Mouse (Mus musculus): ENCODE data around the gene Dcn.

Dcn gene

GRCm38 (mm10) chr10:97479004-97479766, at the start of gene Dcn:
Gene Dcn (plus strand): TSS chr10:97479609.
- no peak for DNase-seq (ENCODE audit: low spot score in 2 of 2)

DNA sequence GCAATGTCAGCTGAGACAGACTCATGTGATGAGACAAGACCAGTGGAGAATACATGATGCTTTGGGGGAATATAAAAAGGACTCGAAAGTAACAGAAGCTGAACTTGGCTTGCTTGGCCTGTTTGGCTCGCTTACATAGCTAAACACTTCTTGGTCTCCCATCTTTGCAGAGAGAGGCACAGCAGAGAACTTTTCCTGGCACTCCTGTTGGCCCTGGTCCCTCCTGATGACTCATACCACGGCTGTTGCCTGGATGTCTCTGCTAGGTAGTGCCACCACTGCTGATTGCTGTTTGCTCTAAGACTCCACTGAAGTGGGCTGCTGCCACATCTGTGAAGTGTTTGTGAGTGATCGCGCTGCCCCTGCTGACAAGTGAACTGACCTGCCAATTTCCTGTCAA, 42.7 kb upstream of the Dcn start:
- no peak for DNase-seq (ENCODE audit: low spot score in 2 of 2)

DNA sequence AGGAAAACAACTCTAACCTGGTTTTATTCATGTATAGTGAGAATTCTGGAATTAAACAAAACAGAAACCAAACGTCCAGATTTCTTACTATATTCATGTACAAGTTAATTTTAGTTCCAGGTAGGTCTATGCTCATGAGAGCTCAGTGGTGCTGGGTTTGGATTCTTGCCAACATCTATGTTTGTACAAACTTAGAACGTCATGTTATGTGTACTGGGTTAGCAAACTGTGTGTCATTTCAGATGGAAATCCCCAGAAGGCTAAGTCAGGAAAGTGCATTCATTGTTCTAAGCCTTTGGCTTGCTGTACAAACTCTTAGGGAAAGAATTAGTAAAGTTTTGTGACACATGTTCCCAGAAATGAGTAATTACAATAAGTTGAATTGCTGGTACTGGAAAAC, 37.1 kb upstream of the Dcn start:
- DNase-seq (ENCODE audit: low spot score in 2 of 2): no peak

DNA sequence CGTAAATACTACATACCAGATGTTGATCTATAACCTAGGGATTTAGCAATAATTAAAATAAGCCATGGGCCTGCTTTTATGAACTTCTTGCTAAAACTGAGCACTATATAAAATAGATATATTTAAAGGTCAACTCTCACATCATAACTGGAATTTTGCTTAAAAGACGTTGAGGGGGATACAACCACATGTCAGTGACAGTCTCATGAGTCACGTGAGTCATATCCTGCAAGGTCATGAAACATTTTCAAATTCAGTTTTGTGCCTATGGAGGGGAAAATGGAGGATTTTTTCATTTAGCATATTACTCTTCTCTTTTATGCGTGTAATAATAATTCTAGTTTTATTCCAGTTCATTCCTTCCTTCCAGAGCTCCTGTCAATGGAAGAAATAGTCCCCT, 32.9 kb upstream of the Dcn start:
- DNase-seq (ENCODE audit: low spot score in 2 of 2): no peak

- no peak for DNase-seq (ENCODE audit: low spot score in 2 of 2)
Observed at GRCm38 (mm10) chr10:97452886-97453285, 26.5 kb upstream of the Dcn start.

- no peak for DNase-seq (ENCODE audit: low spot score in 2 of 2)
Observed at GRCm38 (mm10) chr10:97453529-97453928, 25.9 kb upstream of the Dcn start.

DNA sequence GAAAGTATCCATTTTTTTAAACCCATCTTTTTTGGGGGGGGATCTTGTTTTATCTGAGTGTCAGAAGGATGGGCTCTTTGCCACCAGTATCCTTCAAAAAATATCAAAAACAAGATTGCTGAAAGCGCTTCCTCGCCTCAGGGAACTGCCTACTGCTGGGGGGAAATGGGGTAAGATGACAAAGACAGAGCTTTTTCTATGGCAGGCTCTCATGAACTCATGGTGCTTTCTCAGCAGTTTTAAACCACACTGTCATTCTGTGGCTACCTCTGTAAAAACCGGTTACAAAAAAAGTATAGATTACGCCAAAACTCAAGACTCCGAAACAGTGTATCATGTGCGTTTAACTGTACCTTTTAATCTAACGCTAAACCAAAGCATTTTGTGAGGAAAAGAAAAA, 22.4 kb upstream of the Dcn start:
- DNase-seq (ENCODE audit: low spot score in 2 of 2): no peak

- DNase-seq (ENCODE audit: low spot score in 2 of 2): no peak
Observed at GRCm38 (mm10) chr10:97466818-97467217, 12.6 kb upstream of the Dcn start.

DNA sequence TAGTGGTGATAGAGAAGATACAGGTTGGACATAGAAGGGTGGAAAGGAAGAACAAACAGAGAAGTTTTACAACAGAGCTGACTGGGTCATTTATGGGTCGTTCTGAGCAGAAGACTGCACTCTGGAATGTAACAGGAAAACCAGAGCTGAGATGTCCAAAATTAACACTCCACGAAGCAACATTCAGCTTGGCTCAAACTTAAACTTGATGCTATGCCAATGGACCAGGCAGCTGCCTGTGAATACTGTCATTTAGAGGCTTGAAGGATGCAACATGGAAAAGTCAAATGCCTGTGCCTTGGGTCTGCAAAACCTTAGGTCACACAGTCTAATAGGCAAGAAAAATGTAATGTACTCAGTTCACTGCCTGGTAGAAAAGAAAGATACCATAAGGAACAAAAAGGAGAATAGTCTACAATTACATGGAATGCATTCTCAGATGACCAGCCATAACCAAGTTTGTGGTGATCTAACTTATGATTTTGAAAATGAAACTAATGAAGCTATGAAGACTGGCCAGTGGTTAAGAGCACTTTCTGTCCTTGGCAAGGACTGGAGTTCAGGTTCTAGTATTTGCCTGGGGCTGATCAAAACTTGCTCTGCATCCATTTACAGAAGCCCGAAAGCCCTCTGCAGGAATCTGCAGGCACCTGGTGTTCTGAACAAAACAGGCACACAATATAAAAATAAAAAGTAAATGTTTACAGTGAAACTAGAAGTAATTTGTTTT, 9.8 kb upstream of the Dcn start:
- DNase-seq (ENCODE audit: low spot score in 2 of 2): no peak

DNA sequence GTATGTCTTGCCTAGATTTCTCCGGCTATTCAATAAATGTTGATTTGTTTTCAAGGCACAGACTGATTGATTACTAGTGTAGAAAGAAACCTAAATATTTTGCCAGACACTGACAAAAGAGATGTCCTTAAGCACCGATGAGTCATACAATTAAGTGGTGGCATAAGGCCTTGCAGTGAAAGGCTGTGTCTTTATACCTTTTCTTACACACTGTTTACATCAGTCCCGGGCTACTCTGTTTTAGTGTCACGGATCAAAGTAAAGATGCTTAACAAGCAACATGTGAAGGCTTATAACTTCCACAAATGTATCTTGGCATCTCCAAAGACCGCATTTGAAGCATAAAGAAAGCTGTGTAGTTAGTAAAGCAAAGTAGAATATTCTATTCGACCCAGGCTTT, 3.9 kb upstream of the Dcn start:
- DNase-seq (ENCODE audit: low spot score in 2 of 2): no peak

DNA sequence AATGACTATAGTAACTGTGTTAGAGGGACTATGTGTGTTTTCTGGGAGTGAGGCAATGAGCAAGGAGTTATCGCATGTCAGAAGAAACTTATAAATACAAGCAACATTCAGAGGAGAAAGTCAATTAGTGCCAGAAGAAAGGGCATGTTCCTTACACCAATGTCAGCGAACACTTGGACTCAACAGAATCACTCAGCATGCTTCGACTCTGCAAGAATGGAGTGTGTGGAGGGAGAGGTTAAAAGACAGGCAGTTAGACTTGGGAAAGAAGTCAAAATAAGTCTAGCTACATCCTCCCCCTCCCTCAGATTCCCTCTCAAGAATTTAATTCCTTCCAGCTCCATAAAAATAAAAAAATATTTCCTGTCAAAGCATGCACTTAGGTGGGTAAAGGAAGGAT, 1.1 kb upstream of the Dcn start:
- DNase-seq (ENCODE audit: low spot score in 2 of 2): no peak

- DNase-seq (ENCODE audit: low spot score in 2 of 2): no peak
Observed at GRCm38 (mm10) chr10:97482150-97482549, 2.7 kb downstream of the Dcn start.

- no peak for DNase-seq (ENCODE audit: low spot score in 2 of 2)
Observed at GRCm38 (mm10) chr10:97484049-97484448, 4.6 kb downstream of the Dcn start.

DNA sequence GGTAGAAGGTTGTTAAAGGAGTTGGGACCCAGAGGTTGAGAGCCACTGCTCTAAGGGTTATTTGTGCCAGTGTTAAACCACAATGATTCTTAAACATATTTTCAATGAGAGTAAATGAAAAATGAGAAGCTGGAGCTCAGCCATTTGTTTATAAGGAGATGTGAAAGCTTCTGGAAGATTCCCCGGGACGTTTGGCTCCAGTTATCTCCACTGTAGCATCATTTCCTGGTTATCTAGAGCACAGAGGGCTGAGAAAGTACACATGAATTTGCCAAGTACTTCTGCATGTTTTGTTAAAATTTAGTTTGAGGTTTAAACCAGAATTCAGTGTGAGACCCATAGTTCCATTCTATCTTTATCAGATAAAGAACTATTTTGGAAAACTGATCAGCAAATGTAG, 5.7 kb downstream of the Dcn start:
- no peak for DNase-seq (ENCODE audit: low spot score in 2 of 2)

- DNase-seq (ENCODE audit: low spot score in 2 of 2): no peak
Observed at GRCm38 (mm10) chr10:97486085-97486484, 6.7 kb downstream of the Dcn start.

- no peak for DNase-seq (ENCODE audit: low spot score in 2 of 2)
Observed at GRCm38 (mm10) chr10:97487269-97487989, 8.0 kb downstream of the Dcn start.

- DNase-seq (ENCODE audit: low spot score in 2 of 2): no peak
Observed at GRCm38 (mm10) chr10:97492367-97492980, 13.1 kb downstream of the Dcn start.

DNA sequence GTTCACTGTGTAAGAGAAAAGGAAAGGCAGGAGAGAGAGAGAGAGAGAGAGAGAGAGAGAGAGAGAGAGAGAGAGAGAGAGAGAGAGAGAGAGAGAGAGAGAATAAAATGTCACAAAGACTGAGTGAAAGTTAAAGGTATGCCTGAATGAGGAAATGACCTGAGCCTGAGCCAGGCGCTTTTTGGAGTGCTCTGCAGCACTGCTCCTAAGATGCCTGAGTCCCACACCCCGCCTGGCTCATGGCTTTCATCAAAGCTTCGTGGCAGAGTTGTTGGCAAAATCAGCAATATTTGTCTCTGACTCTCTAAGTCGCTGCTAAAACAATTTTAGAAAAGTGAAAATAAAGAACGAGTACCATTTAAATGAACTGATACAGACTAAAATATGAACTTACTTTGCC, 18.2 kb downstream of the Dcn start:
- no peak for DNase-seq (ENCODE audit: low spot score in 2 of 2)

- no peak for DNase-seq (ENCODE audit: low spot score in 2 of 2)
Observed at GRCm38 (mm10) chr10:97523366-97523765, 44.0 kb downstream of the Dcn start.

DNA sequence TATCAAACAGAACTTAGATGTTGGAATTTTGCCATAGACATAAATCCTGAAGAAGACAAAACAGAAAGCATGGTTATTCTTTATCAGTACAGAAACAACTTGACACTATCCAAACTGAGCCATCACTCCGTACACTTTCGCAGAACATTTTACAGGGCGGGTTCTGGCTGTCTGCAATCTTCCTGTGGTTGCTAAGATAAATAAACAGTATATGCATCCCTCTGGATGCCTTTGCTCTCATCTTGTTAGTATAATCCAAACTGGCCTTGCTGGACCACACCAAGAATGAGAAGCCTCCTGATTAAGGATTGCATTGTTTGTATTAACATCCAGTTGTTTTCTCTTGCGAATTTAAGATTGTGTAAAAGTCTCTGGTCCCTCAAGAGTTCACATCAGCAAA, 56.3 kb downstream of the Dcn start:
- DNase-seq (ENCODE audit: low spot score in 2 of 2): no peak

DNA sequence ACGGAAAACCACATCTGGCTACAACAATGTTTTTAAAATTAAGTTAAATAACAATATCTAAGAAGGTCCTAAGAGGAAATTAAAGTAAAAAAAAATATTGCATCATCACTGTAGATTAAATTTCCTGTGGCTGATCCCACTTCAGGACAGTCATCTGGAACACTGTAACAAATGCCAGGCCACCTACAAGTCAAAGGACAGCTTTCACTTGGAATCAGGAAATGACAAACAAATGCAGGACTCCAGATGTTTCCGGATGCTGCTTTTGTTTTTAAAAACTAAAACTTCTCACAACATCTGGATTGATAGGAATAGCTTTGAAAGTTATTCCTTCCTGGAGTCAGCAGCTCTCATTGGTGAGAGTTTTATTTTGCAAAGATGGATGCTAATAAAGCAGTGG, 57.5 kb downstream of the Dcn start:
- DNase-seq (ENCODE audit: low spot score in 2 of 2): no peak

- no peak for DNase-seq (ENCODE audit: low spot score in 2 of 2)
Observed at GRCm38 (mm10) chr10:97538202-97538601, 58.8 kb downstream of the Dcn start.
